Mouse (Mus musculus): ENCODE data around the gene Aim2.

Gene Aim2

DNA sequence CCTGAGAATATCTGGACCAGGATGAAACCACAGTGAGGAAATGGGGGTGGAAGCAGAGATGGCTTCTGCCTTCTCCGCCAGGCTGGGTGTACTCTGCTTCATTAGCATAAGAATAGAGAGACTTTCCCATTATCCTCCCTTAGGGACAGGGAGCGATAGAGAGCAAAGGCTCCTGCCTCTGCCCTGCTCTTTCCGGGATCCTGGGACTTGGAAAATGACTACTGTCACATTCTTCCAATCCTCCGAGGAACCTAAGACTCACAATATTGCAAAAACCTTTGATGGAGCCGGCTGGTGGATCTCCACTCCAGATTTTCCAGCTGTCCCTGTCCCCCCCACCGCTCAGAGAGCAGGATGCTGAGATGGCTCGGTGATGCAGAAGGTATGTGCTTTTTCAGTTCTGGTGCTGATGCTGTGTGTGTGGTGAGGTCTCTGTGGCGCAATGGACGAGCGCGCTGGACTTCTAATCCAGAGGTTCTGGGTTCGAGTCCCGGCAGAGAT, 39.3 kb downstream of the Aim2 start:
- peak; percentile 89 to 90 for DNase-seq (ENCODE audit: low spot score in 2 of 2)

DNA sequence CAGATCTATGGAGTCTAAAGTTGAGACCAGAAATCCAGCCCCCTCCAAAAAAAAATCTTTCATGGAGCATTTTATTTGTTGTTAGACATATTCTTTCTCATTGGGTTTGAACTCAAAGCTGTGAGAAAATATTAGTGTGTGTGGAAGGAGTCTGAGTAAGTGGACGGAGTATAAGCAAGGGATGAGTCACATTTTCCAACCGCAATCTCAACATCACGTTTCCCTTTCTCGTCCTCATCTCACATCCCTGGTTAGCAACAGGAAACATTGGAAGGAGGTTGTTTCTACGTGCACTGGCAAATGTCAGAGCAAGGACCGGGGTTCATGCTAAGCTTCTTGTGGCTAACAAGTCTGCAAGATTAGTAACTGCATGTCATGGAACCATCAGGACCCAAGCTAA, 41.1 kb downstream of the Aim2 start:
- no peak for DNase-seq (ENCODE audit: low spot score in 2 of 2)

DNA sequence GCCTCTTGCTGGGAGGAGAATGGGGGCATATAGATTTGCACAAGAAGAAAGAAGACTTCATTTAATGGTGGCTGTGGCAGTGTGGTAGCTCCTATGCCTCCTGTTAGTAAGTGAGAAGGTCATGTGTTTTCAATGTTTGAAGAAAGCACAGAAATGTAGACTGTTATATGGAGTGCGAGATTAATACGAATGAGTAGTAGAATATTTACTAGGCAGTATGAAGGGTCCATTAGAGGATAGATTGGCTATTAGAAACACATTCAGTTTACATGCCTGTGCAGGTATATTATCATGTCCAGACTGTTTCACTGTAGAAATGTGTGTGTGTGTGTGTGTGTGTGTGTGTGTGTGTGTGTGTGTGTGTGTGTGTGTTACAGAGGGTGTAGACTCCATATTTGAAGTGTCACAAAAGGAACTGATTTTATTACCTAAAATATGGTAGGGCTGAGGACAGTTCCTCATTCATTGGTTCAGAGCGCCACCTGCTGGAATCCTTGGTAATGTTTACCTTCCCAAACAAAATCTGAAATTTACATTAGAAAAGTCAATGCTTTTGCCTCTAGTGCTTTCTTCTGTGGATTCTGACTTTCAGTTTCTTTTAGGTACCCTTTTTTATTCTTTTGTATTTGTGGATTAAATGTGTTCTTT, 47.8 kb downstream of the Aim2 start:
- DNase-seq (ENCODE audit: low spot score in 2 of 2), result peak in 1 of 2 experiments; percentile 58

DNA sequence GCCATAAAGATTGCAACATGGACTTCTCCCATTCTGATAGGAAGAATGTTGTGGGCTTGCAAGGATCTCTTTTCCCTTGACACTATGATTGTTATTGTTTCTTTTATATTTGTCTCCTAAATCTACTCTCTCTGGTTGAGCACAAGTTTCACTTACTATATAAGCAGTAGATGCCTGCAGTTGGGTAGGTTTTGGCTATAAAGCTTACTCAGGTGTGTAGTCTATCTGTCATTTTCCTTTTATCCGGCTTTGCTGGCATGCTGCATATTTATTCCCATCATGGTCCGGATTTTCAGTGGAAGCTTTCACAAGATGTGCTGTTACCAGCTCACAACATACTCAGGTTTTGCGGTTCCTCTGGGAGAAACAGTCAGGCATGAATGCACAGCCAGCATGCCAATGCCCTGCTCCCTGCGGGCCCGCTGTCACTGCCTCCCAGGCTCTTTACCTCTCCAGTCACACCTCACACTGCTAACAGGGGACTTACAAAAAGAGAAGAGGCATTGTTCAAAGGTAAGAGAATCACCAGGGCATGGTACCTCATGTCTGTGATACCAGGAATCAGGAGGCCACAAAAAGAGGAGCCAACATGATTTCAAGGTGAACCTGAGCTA, 54.1 kb downstream of the Aim2 start:
- no peak for DNase-seq (ENCODE audit: low spot score in 2 of 2)

DNA sequence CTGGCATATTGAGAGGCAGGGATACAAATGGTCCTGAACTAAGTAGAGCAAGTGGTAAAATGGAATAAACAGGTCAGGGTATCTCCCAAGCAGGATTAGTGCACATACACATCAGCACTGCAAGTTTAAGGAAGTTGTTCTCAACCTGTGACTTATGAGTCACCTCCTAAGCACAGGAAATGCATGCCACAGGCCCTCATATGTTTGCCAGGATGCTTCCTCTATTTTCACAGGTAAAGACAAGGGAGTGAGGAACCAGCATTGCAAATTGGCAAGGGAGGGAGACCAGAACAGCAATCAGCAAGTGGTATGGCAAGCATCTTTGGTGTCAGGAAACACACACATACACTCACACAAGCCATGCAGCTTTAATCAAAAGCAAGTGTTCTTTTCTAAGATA, 58.4 kb downstream of the Aim2 start:
- DNase-seq (ENCODE audit: low spot score in 2 of 2), result no peak

DNA sequence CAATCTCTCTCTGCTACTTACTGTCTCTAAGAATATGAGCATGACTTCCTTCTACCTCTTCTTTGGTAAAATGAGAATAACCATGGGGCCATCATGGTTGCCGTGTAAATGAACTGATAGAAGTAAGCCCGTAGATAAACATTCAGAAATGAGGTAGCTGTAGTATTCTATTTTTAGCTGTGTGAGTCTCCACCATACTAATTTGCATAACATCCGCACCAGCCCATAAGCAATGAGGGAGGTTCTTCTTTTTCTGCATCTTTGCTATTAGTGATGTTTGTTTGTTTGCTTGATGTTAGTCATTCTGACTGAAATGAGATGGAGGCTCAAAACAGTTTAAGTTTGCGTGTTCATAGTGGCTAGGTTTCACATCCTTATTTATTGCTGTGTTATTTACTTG, 61.2 kb downstream of the Aim2 start:
- no peak for DNase-seq (ENCODE audit: low spot score in 2 of 2)

DNA sequence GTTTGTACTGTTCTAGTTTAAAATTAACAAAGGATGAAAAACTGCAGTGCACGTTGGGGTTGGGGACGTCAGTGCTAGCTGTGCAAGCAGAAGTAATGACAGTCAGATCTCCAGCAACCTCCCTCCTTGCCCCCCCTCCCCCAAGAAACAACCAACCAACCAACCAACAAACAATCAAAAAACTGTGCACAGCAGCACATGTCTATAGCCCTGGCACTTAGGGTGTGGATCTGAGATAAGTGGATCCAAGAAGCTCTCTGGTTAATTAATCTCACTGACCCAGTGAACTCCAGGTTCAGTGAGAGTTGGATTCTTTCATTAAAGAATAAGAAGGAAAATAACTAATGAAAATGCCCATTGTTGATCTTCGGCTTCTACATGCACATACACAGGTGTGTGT, 64.0 kb downstream of the Aim2 start:
- DNase-seq (ENCODE audit: low spot score in 2 of 2), result no peak

DNA sequence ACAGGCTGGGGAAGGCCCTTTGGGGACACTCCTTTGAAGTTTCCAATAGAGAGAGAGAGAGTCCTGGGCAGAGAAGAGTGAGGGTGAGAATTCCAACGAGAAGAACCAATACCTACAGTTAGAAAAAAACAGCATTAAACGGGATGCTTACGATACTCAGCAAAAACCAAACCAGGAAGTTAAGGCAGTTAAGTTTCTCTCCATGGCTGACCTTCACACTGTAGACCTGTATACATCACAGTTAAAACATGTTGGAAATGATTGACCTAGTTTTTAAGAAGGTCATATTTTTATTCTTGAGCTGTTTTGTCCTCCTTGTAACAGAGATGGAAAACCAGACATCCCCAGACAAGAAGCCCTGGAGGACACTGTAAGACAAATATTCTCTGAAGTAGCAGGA, 67.8 kb downstream of the Aim2 start:
- no peak for DNase-seq (ENCODE audit: low spot score in 2 of 2)

DNA sequence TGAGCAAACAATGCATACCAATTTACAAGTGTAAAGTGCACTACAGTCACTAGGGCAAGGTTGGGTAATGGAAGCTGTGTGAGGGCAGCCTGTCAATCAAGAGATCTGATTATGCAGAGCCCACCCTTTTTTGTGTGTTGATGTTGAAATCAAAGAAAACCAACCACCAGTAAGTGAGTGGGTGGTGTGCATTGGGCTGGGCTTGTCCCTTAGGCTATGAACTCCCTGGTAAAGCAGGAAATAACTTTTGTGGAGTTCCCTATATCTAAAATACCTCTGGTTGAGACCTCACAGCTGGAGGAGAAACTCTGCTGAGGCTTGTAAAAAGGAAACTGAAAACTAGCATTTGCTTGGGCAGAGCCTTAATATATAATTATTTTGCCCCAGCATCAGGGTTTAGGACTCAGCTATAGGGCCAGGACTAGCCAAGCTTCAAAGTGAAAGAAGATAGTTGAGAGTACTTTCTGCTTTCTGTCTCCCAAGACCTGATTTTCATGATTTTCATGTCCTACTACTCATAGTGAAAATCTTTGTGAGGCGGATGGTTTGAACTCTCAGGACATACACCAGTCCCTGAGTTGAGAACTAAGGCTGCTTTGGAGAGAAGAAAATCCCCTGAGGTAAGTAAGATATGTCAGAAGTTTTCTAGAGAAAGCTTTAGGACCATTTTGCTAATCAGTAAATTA, 68.4 kb downstream of the Aim2 start:
- DNase-seq (ENCODE audit: low spot score in 2 of 2), result no peak

DNA sequence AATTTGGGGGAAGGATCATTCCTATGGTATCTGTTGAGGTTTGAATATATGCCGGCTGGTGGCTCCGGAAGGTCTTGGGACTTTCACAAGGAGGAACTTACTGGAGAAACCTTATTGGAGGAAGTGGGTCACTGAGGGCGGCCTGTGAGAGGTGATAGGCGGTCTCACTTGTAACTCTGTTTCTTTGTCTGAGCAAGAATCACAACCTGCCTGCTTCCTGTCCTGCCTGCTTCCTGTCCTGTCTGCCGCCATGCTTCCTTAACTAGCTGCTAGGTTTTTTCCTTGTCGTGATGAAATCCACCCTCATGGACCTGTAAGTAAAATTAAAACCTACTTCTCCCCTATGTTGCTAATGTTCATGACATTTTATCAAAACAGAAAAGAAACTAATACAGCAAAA, 69.7 kb downstream of the Aim2 start:
- peak in 1 of 2 experiments; percentile 35 for DNase-seq (ENCODE audit: low spot score in 2 of 2)

DNA sequence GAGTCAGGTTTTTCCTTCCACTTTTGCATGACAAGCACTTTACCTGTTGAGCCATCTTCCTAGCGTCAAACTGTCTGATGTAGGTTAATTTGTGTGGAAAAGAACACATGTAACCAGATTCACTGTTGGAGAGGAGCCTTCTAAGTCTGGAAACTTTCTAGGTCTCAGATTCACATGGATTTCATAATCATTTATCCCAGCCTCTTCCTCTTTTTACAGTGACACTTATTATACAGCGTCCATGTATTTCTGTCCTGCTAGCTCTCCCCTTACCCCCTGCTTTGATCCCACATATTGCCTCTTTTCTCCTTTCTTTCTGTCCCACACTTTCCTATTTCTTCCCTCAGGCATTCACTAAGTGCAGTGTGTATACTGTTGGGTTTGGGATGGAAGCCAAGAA, 75.7 kb downstream of the Aim2 start:
- DNase-seq (ENCODE audit: low spot score in 2 of 2), result no peak

DNA sequence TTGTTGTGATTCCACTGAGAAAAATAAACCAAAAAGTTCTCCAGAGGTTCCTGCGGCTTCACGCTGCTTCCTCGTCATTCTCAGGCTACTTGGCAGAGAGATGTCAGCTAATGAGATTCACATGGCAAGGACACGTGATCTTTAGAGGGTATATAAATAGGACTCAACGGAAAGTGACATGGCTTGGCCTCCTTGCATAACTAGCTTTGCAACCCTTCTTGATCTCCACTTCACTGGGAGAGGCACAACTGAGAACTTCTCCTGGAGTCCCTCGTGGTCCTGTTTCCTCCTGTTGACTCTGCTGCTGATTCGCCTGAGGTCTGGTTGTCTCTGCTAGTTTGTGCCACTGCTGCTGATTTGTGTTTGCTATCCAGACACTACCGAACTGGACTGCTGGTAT, 76.7 kb downstream of the Aim2 start:
- no peak for DNase-seq (ENCODE audit: low spot score in 2 of 2)

DNA sequence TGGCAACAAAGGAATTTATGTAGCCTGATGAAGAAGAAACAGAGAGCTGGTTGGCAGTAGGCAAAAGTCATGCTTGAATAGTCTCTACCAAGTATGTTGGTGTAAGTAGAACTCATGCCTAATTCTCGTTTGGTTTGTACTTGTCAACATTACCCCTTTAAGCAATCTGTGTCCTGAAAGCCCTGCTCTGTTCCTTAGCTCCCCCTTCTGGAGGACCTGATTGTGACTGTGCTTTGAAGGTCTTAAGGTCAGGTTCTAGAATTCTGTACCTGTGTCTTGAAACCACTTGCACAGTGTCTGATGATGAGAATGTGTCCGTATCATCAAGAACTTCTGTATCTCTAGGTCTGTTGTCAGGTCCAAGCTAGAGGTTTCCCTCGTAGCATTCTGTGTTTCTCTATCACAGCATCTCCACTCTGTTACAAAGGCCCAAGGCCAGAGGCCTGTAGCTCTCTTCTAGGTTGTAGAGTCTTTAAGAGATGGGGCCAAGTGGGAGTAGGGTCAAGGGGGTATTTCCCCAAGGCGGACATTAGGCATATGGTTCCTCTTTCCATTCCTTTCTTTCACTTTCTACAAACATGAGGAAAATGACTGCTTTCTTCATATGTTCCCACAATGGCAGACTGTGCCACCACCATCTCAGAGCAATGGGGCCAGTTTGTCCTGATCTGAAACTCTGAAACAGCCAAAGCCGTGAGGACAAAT, 79.5 kb downstream of the Aim2 start:
- no peak for DNase-seq (ENCODE audit: low spot score in 2 of 2)

DNA sequence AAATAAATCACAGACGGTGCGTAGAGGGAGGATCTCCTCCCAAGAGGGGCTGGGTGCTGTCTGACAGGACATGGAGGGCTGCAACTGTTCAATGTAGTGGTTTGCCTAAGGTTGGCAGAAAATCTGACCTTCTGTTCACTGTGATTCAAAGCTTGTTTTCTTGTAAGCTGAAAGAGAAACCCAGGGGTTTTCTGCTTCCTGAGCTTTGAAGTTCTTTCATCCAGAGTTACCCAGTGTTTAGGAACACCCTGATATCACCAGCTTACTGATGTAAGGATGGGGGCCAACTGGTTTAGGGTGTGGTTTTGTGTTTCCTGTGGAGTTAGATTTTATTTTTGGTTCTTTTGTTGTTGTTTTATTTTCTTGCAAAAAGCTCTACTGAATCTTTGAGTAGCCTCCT, 81.7 kb downstream of the Aim2 start:
- no peak for DNase-seq (ENCODE audit: low spot score in 2 of 2)

DNA sequence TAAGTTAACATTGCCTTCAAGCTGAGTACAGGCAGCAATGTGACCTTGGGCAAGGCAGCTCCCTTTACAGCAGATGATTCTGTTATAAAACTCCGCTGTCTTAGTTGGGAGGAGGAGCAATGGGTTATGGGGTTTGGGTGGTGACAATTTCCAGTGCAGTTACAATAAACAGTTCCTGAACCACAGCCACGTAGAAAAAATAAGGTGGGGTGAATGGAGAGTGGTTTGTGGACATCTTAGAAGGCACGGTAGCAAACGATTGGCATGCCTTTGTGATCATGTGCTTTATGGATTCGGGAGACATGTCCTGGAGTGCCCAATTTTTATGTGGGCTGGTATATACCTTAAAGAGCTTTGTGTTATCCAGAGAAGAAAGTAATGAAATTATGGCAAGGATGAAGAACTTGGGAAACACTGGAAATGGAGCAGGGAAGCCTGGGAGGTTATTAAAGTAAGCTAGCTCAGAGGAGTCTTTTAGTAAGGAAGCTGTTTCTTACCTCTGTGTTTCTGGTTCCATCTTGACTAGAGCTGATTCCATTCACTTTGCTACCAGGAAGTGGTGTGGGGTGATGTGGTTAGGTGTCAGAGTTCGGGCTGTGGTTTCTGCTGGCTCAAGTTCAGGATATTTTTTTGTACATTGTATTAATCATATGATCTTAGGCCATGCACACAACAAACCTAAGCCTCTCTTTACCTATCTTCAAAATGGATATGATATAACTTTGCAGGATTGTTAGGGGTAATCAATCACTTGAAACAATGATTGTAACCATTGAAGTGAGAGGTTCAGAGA, 86.7 kb downstream of the Aim2 start:
- DNase-seq (ENCODE audit: low spot score in 2 of 2), result no peak

DNA sequence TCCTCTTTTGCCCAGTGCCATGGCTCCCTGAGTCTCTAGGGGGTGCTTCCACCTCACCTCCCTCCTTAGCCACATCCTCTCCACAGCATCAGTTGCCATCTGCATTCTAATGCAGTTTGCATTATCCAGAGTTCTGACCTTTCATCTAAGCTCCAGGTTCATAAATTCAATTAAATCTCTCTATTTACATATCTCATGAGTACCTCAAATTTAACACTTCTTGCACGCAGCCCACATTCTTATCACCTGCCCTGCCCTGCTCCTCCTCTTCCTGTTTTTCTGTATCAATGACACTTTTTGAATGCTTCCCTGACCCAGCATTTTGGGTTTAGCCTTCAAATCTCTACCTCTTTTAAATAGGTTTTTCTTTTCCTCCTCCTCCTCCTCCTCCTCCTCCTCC, 90.0 kb downstream of the Aim2 start:
- DNase-seq (ENCODE audit: low spot score in 2 of 2), result no peak

DNA sequence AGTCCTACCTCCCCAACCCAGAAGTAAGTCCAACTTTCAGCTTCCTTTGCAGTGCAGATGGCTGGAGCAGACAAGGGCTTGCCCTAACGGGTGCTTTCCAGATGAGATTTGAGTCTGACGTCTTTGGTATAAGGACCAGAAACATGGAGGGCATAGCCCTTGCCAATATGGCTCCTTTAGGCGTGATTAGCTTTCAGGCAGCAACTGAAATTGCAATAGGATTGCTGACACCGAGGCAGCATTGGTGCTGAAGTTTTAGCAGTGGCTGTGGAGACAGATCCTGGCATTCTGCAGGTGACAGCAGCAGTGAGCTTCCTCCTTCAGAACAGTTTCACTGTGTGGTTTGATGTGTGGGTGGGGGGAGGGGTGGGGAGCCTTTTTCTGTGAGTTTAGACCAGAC, 90.5 kb downstream of the Aim2 start:
- DNase-seq (ENCODE audit: low spot score in 2 of 2), result no peak

DNA sequence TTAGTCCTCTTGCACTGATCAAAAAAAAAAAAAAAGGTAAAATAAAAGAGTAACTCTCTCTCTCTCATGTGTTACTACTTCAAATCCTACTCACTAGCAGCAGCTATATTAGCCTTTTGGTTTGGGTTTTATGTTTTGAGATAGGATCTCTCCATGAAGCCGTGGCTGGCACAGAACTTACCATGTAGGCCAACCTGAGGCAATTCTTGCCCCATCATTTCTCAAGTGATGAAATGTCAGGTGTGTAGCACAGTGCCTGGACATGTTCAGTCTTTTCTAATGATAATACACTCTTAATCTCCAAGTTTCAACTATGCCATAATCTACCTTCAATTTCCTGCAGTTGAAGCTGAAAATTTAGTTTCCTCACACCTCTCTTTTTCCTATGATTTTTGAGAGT, 92.4 kb downstream of the Aim2 start:
- DNase-seq (ENCODE audit: low spot score in 2 of 2), result no peak

DNA sequence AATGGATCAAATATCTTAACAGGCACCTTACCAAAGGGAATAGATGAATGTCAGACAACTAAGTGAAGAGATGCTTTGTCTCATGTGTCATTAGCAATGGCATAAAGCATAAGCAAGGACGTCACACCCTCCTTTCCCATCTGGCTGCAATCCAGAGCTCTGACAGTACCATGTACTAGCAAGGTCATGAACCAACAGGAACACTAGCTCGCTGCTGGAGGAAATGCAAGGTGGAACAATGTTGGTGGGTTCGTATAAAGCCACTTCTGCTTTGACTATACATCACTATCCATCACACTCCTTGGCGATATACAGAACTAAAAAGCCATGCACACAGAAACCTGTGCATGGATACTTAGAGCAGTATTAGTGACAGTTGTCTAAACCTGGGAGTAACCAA, 96.4 kb downstream of the Aim2 start:
- no peak for DNase-seq (ENCODE audit: low spot score in 2 of 2)

DNA sequence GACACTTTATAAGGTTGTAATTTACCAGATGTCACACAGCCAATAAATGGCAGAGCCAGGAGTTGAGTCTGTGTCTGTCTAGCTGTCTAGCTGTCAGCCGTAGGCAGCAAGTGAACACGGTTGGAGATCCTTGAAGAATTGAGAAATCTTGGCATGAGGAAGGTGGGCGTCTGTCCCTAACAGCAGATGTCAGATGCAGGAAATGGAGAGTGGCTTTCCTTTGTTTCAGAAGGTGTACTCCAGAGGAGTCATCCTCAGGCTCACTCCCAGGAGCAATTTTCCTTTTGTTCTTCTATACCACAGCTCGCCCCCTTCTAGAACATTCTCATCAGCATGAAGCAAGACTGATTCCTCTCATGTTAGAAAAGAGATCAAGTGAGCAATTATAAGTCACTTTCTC, 99.9 kb downstream of the Aim2 start:
- DNase-seq (ENCODE audit: low spot score in 2 of 2), result no peak

DNA sequence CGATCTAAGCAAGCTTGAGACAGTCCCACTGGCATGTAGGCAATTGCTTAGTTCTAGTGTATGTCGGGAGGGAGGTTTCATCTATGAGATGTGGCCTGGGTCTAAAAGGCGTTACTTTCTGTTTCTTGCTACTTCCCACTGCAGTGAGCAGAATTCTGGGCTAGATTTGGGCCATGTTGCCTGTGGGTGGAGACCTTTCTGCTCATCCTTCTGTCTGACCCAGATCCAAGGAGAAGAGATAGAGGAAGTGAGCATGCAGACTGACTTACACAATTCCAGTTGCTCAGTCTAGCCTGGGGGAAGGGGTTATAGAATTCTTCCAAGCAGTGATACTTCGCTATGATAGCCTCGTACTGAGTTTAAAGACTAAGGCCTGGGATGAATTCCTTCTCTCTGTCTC, 101.0 kb downstream of the Aim2 start:
- no peak for DNase-seq (ENCODE audit: low spot score in 2 of 2)
